Mouse (Mus musculus) midbrain, embryonic 12.5 days (tissue): ENCODE data around the gene Gal. TPM values are rescaled to one million over a fixed set of nuclear protein-coding genes. Genes with fewer than 3 reads are reported as not detected.
A peak's percentile ranks its signal among the peaks of the same experiment; 100 is the strongest.

Experiments used
- ATAC-seq: fragments of 200-750 bp; cut with Nextera tagmentation; 2 replicates; pipeline ENCODE4 v1.8.0; 2017; ENCODE audit warnings: low read depth, moderate TSS enrichment, moderate library complexity; ENCODE audit not compliant: low FRiP score
- H3K27ac ChIP-seq: fragments of 300-500 bp; sonication (generic); replicated peaks from 2 replicates; pipeline ENCODE4 v1.5.1; 2016; ENCODE audit warnings: mild to moderate bottlenecking
- H3K27me3 ChIP-seq: fragments of 300-500 bp; sonication (generic); 2 replicates; pipeline ENCODE4 v1.6.1; 2016; ENCODE audit warnings: mild to moderate bottlenecking
- H3K36me3 ChIP-seq: fragments of 300-500 bp; sonication (generic); 2 replicates; pipeline ENCODE4 v1.6.1; 2016
- H3K4me1 ChIP-seq: fragments of 300-500 bp; sonication (generic); 2 replicates; pipeline ENCODE4 v1.6.1; 2016
- H3K4me2 ChIP-seq: fragments of 300-500 bp; sonication (generic); replicated peaks from 2 replicates; pipeline ENCODE4 v1.6.1; 2016; ENCODE audit warnings: mild to moderate bottlenecking, moderate library complexity
- H3K4me3 ChIP-seq: fragments of 300-500 bp; sonication (generic); 2 replicates; pipeline ENCODE4 v1.5.1; 2016; ENCODE audit warnings: mild to moderate bottlenecking
- H3K9ac ChIP-seq: fragments of 300-500 bp; sonication (generic); replicated peaks from 2 replicates; pipeline ENCODE4 v1.6.1; 2016; ENCODE audit warnings: mild to moderate bottlenecking, moderate library complexity
- H3K9me3 ChIP-seq: fragments of 300-500 bp; sonication (generic); 2 replicates; pipeline ENCODE4 v1.6.1; 2016; ENCODE audit warnings: mild to moderate bottlenecking
- WGBS: fragments of 180-500 bp; shearing (Covaris S2); methylation state at CpG from one replicate; pipeline ENCODE4 v1.1.7; 2016; 5-methylcytosine and 5-hydroxymethylcytosine counted together
- polyA plus RNA-seq: library from polyadenylated mRNA; unstranded; fragments of >200 nt; fragmentation: Nextera tagmentation; extraction: Ambion mirVana; gene quantifications from 2 replicates; pipeline ENCODE4 v1.2.1, GENCODE M21; 2016

Gene Gal
- polyA plus RNA-seq, 1 experiment from 2014 or later = 1.4 TPM

DNA sequence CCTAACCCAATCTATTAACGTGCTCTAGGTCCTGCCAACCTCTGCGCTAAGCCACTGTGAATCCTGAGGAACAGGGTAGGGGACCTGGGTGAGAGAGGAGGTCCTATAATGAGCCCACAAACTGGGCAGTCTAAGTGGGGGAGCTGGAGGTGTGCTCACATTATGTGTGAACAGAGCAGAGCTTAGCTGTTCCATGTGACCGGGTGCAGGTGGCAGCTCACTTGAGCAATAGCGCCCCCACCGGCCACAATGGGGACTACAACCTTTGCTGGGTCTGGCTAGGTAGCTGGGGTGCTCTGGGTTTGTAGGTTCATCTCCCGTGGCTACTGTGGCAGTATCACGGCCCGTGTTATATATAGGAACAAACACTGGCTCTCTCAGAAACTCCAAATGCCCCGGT lies 22.5 kb upstream of the Gal start:
- no peak overlapping the region for H3K9ac ChIP-seq
- H3K27ac ChIP-seq = no peak overlapping the region
- H3K27me3 ChIP-seq = no peaks in the 10 kb centered on the region
- H3K4me1 ChIP-seq = peaks cover 16% of the 10 kb centered on the region; the same call in 1 of the 2 replicates
- H3K4me2 ChIP-seq = no peak overlapping the region
- no peaks in the 10 kb centered on the region for H3K36me3 ChIP-seq
- peak; percentile 36; the same call in 1 of the 2 replicates for ATAC-seq
- H3K9me3 ChIP-seq = no peaks in the 10 kb centered on the region
- no peak overlapping the region for H3K4me3 ChIP-seq
- 54% methylated on average over 9 of the region's 9 CpGs for WGBS

DNA sequence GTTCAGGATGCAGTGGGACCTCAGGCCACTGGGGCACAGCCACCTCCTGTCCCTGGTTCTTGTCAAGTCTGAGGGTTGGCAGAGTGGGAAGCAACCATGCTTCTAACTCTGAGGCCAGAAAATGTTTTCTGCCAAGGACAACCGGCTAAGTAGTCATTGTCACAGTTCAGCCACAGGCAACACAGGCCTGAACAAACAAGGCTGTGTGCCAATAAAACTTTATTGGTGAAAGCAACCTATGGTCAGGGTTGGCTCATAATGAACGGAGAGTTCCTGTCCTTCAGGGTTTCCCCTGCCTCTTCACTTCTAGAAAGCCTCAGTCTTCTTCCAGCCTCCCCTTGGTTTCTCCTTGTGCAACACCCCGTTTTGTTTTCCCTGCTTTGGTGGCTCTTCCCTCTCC lies 21.5 kb upstream of the Gal start:
- H3K36me3 ChIP-seq = no peaks in the 10 kb centered on the region
- 85% methylated on average over 3 of the region's 3 CpGs for WGBS
- H3K27ac ChIP-seq = no peak overlapping the region
- H3K4me2 ChIP-seq = no peak overlapping the region
- H3K27me3 ChIP-seq = no peaks in the 10 kb centered on the region
- H3K4me1 ChIP-seq = peaks cover 16% of the 10 kb centered on the region; the same call in 1 of the 2 replicates
- H3K9ac ChIP-seq = no peak overlapping the region
- H3K9me3 ChIP-seq = no peaks in the 10 kb centered on the region
- H3K4me3 ChIP-seq = no peak overlapping the region
- no peak for ATAC-seq

DNA sequence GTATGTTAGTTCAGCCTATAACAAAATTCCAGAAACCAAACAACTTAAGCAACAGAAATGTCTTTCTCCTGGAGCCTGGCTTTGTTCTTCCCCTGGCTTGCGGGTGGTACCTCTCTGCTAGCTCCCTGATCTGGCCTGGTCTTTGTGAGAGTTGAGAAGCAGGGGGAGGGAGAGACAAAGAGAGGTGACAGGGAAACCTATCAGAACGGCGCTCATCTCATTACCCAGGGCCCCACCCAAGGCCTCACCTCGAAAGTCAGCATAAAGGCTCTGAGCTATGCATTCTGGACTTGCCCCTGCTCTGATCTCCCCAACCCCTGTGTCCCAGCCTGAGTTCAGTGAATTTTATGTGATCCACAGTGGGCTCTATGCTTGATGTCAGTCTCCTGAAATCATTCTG lies 20.3 kb upstream of the Gal start:
- H3K4me1 ChIP-seq = peaks cover 9% of the 10 kb centered on the region; the same call in 1 of the 2 replicates
- no peak for ATAC-seq
- H3K27me3 ChIP-seq = no peaks in the 10 kb centered on the region
- 42% methylated on average over 4 of the region's 4 CpGs for WGBS
- no peaks in the 10 kb centered on the region for H3K36me3 ChIP-seq
- H3K4me2 ChIP-seq = no peak overlapping the region
- H3K9me3 ChIP-seq = no peaks in the 10 kb centered on the region
- H3K4me3 ChIP-seq = no peak overlapping the region
- no peak overlapping the region for H3K9ac ChIP-seq
- H3K27ac ChIP-seq = no peak overlapping the region

DNA sequence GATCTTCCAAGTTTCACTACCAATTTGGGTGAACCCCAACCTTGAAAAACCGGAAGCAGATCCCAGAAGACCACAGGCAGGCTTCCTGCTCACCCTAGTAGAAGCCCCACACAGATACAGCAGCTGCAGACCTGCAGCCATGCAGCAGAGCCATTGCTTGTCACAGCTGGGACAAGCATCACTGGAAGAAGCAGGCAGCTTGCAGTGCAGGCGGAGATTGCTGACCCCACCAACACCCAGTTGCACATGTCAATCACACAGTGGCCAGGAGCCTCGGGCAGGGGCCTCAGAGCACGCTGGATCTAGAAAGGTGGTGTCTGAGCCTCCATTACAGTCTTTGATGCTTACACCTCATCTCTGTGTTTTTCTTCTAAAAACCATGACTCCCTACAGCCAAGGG lies 19.8 kb upstream of the Gal start:
- Histone ChIP-seq H3K4me3 (no peak overlapping the region), H3K9ac (no peak overlapping the region), H3K4me2 (no peak overlapping the region), H3K9me3 (no peaks in the 10 kb centered on the region), H3K27me3 (no peaks in the 10 kb centered on the region), H3K27ac (no peak overlapping the region), H3K36me3 (no peaks in the 10 kb centered on the region), H3K4me1 (peaks cover 12% of the 10 kb centered on the region; the same call in 1 of the 2 replicates)
- no peak for ATAC-seq
- WGBS = 46% methylated on average over 4 of the region's 4 CpGs

DNA sequence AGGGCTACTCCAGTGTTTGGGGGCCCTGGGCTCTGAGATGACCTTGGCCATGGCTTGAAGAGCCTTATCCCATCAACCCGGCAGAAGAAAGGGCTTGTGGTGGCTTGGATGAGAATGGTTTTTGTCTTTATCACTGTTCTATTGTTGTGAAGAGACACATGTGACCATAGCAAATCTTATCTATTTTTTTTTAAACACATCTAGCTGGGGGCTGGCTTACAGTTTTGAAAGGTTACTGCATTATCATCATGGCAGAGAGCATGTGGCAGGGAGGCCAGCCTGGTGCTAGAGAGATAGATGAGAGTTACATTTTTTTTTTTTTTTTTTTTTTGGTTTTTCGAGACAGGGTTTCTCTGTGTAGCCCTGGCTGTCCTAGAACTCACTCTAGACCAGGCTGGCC lies 17.6 kb upstream of the Gal start:
- H3K27me3 ChIP-seq = no peaks in the 10 kb centered on the region

DNA sequence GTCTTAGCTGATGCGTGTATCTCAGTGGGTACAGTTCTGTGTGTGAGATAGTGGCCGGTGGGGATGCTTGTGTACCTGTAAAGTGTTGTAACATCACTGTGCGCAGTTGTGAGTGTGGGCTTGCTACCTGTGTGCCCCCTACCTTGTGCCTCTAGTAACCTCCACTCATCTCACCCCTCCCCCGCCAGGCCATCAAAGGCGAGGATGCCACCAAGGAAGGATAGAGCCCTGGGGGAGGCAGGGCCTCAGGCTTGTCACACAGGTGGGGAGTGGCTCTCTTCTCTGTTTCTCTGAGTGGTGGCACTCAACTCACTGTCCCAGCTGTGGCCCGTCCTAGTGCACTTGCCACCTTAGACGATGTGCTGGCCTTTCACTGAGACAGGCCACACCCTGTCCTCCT lies 16.7 kb upstream of the Gal start:
- Histone ChIP-seq H3K36me3 (no peaks in the 10 kb centered on the region), H3K4me3 (no peak overlapping the region), H3K4me1 (peaks cover 12% of the 10 kb centered on the region; the same call in 1 of the 2 replicates), H3K4me2 (no peak overlapping the region), H3K27me3 (no peaks in the 10 kb centered on the region), H3K9ac (no peak overlapping the region), H3K9me3 (no peaks in the 10 kb centered on the region), H3K27ac (no peak overlapping the region)
- ATAC-seq = no peak
- WGBS = 81% methylated on average over 7 of the region's 7 CpGs

More for the DNA sequence above, 17.6 kb upstream of the Gal start:
- Histone ChIP-seq H3K4me2 (no peak overlapping the region), H3K4me1 (peaks cover 12% of the 10 kb centered on the region; the same call in 1 of the 2 replicates), H3K4me3 (no peak overlapping the region), H3K9me3 (no peaks in the 10 kb centered on the region), H3K9ac (no peak overlapping the region), H3K27ac (no peak overlapping the region), H3K36me3 (no peaks in the 10 kb centered on the region)
- WGBS = 86% methylated on average over 1 of the region's 2 CpGs
- no peak for ATAC-seq

DNA sequence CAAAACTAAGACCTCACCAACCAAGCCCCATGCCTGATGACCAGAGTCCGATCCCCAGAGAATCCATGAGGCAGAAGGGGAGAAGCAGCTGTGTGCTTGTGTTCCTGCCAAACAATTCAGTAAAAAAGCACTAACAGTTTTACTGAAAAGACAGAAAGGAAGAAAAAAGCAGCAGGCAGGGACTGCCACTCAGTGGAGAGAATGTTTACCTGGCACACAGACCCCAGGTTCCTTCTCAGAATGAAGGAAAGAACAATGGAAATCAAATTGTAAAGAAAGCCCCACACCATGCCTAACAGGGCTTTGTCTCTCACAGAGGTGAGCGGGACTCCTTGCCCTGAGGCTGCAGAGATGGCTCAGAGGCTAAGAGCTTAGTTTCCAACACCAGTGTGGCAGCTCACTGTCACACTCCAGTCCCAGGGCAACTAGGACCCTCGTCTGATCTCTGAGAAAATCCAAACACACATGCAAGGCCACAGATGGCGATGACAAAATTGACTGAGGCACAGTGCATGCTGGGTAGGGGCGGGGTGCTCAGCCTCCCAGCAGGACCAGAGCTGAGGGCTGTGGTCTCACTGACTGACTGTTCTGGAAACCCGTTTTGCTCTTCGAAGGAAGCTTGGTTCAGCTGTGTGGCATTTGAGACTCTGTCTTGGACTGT lies 14.9 kb upstream of the Gal start:
- Histone ChIP-seq H3K36me3 (no peaks in the 10 kb centered on the region), H3K27me3 (0 out of 2 replicates have a peak, but pooled peaks cover 3% of the 10 kb centered on the region), H3K4me2 (no peak overlapping the region), H3K9me3 (no peaks in the 10 kb centered on the region), H3K9ac (no peak overlapping the region), H3K4me3 (no peak overlapping the region), H3K27ac (peak overlapping the region; percentile 63), H3K4me1 (peaks cover 12% of the 10 kb centered on the region; the same call in 1 of the 2 replicates)
- 43% methylated on average over 7 of the region's 7 CpGs for WGBS
- ATAC-seq = peak; percentile 58

DNA sequence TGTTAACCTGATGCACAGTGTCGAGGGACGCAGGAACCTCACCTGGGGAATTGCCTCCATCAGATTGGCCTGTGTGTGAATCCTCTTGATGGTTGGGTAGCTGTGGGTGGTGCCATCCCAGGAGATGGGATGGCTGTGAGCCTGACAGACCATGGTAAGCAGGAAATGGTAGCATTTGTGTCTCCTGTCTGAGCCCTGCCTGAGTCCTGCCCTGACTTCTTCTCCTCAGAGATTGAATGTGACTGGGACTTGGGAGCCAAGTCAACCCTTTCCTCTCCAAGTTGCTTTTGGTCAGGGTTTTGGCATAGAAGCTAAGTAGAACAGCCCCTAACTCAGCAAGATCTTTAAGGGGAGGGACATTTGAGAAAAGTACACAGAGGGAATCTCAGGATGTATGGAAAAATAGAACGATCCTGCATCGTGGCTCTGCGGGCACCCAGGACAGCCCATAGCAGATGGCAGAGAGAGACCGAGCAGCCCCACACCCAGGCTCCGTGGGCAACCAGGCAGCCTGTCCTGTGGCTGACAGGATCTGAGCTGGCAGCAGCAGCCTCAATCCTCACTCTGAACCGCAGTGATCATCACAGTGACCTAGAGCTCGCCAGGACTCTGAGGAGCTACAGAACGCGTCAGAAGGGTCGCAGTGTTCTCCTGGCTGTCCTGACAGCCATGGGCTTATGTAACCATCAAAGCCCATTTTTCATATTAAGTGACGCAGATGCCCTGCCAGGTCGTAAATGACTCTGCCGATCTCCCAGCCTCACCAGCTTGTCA lies 13.9 kb upstream of the Gal start:
- WGBS = 90% methylated on average over 15 of the region's 15 CpGs
- H3K9me3 ChIP-seq = no peaks in the 10 kb centered on the region
- no peak for ATAC-seq
- no peaks in the 10 kb centered on the region for H3K36me3 ChIP-seq
- no peak overlapping the region for H3K27ac ChIP-seq
- peaks cover 3% of the 10 kb centered on the region; the same call in 1 of the 2 replicates for H3K4me1 ChIP-seq
- no peak overlapping the region for H3K9ac ChIP-seq
- H3K4me3 ChIP-seq = no peak overlapping the region
- H3K27me3 ChIP-seq = 0 out of 2 replicates have a peak, but pooled peaks cover 3% of the 10 kb centered on the region
- H3K4me2 ChIP-seq = no peak overlapping the region

DNA sequence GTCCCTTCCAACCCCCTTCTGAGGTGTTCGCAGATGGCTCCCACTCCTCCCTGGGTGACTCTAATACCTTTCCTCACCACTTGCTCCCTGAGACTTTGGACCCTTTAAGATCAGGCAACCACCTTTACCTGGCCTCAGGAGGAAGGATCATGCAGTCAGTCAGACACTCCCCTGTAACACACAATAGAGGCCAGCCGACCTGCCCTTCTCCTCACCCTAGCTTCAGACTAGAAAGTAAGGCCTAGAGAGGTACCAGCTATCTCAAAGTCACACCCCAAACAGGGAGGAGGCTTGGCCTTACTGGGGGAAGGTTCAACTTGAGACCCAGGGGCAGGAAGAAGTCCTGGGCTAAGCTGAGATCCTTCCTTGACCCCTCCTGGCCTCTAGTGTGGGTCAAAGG lies 9.9 kb upstream of the Gal start:
- 83% methylated on average over 2 of the region's 2 CpGs for WGBS
- no peak for ATAC-seq
- Histone ChIP-seq H3K4me1 (0 out of 2 replicates have a peak, but pooled peaks cover under 1% of the 10 kb centered on the region), H3K4me2 (no peak overlapping the region), H3K4me3 (no peak overlapping the region), H3K9me3 (no peaks in the 10 kb centered on the region), H3K27ac (no peak overlapping the region), H3K9ac (0 out of 2 replicates have a peak overlapping the region, but pooled peaks have one; percentile 11), H3K27me3 (0 out of 2 replicates have a peak, but pooled peaks cover 4% of the 10 kb centered on the region), H3K36me3 (no peaks in the 10 kb centered on the region)

DNA sequence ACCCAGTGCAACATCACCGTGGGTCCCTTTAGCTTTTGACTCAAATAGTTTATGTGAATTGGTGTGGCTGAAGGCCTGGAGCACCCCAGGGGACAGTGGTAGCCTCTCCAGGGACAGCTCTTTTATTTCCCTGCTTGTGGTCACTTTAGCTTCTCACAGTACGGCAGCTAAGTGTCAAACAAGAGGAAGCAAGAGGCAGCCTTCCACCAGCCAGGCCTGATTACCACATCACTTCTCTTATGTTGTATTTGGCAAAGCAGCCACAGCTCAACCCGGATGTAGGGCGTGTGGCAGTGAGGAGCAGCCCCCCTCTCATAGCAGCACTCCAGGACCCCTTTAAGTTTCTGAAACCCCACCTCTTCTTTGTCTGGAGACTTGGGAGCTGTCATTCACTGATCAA lies 8.6 kb upstream of the Gal start:
- H3K9ac ChIP-seq = no peak overlapping the region
- H3K4me3 ChIP-seq = no peak overlapping the region
- ATAC-seq = no peak
- 71% methylated on average over 4 of the region's 4 CpGs for WGBS
- H3K4me2 ChIP-seq = no peak overlapping the region
- no peak overlapping the region for H3K27ac ChIP-seq
- H3K9me3 ChIP-seq = no peaks in the 10 kb centered on the region
- H3K36me3 ChIP-seq = no peaks in the 10 kb centered on the region
- H3K27me3 ChIP-seq = 0 out of 2 replicates have a peak, but pooled peaks cover 8% of the 10 kb centered on the region
- no peaks in the 10 kb centered on the region for H3K4me1 ChIP-seq

DNA sequence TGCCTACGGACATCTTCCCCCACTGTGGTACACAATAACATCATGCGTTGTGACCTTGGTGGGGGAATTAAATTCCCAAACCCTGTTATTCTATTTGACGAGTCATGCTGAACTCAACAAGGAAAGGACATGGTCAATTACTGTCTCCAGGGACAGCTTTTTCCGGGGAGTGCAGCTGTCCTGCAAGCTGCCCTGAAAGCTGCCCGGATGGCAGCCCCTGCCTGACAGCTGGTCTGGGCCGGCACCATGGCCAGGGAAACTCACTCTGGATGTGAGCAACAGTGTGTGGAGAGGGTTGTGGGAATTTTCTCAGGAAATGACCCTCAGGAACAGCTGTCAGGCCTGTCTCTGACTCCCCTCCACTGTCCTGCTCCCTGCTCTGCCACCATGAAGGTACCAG lies 8.1 kb upstream of the Gal start:
- H3K9me3 ChIP-seq = no peaks in the 10 kb centered on the region
- ATAC-seq = no peak
- no peak overlapping the region for H3K9ac ChIP-seq
- no peak overlapping the region for H3K4me2 ChIP-seq
- 0 out of 2 replicates have a peak, but pooled peaks cover 8% of the 10 kb centered on the region for H3K27me3 ChIP-seq
- no peak overlapping the region for H3K27ac ChIP-seq
- H3K4me1 ChIP-seq = no peaks in the 10 kb centered on the region
- 45% methylated on average over 6 of the region's 6 CpGs for WGBS
- no peak overlapping the region for H3K4me3 ChIP-seq
- H3K36me3 ChIP-seq = no peaks in the 10 kb centered on the region

DNA sequence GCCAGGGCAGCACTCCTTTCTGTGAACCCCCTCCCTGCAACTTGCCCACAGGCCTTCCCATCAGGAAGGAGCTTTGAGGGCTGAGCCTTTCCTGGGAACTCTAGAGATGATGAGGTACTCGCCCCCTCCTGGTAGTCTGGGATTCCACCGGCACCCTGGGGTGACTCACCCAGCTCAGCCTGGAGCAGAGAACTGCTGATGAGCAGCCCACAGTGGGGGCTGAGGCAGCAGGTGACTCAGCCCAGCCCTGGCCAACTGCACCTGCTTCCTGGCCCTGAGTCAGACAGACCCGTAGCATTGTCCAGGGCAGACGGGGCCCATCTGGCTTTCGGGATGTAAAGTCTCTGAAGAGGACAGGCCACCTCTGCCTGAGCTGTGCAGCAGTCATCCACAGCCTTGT lies 4.9 kb upstream of the Gal start:
- peaks cover 21% of the 10 kb centered on the region for H3K27me3 ChIP-seq
- no peaks in the 10 kb centered on the region for H3K9me3 ChIP-seq
- no peak overlapping the region for H3K4me3 ChIP-seq
- 0 out of 2 replicates have a peak, but pooled peaks cover 4% of the 10 kb centered on the region for H3K4me1 ChIP-seq
- no peak overlapping the region for H3K27ac ChIP-seq
- no peaks in the 10 kb centered on the region for H3K36me3 ChIP-seq
- WGBS = 67% methylated on average over 5 of the region's 5 CpGs
- ATAC-seq = no peak
- no peak overlapping the region for H3K9ac ChIP-seq
- no peak overlapping the region for H3K4me2 ChIP-seq
